Mouse (Mus musculus): ENCODE results near the gene Ugt1a1.
A peak's percentile ranks its signal among the peaks of the same experiment; 100 is the strongest.

Ugt1a1 gene

GRCm38 (mm10) chr1:88235046-88235893 is 23.5 kb downstream of the Ugt1a1 start:
- no peak for DNase-seq

GRCm38 (mm10) chr1:88235894-88236415 is 24.2 kb downstream of the Ugt1a1 start:
- DNase-seq = no peak

GRCm38 (mm10) chr1:88237311-88237710 is 25.6 kb downstream of the Ugt1a1 start:
- DNase-seq = peak; percentile 52

- DNase-seq = no peak
These were observed 27.0 kb downstream of the Ugt1a1 start for GRCm38 (mm10) chr1:88238771-88239170.

GRCm38 (mm10) chr1:88240072-88240471 is 28.3 kb downstream of the Ugt1a1 start:
- DNase-seq = no peak

- DNase-seq = no peak
These were observed 28.8 kb downstream of the Ugt1a1 start for GRCm38 (mm10) chr1:88240579-88240978.

- no peak for DNase-seq
These were observed 32.1 kb downstream of the Ugt1a1 start for GRCm38 (mm10) chr1:88243861-88244260.

GRCm38 (mm10) chr1:88245881-88246280 is 34.1 kb downstream of the Ugt1a1 start:
- DNase-seq = no peak

GRCm38 (mm10) chr1:88246386-88246785 is 34.6 kb downstream of the Ugt1a1 start:
- no peak for DNase-seq

- DNase-seq = no peak
These were observed 35.9 kb downstream of the Ugt1a1 start for GRCm38 (mm10) chr1:88247660-88248059.

GRCm38 (mm10) chr1:88248658-88249057 is 36.9 kb downstream of the Ugt1a1 start:
- no peak for DNase-seq

- DNase-seq = no peak
These were observed 37.8 kb downstream of the Ugt1a1 start for GRCm38 (mm10) chr1:88249596-88249995.

GRCm38 (mm10) chr1:88250023-88250422 is 38.3 kb downstream of the Ugt1a1 start:
- DNase-seq = no peak

GRCm38 (mm10) chr1:88253106-88253505 is 41.3 kb downstream of the Ugt1a1 start:
- no peak for DNase-seq

GRCm38 (mm10) chr1:88253540-88253939 is 41.8 kb downstream of the Ugt1a1 start:
- DNase-seq = no peak

GRCm38 (mm10) chr1:88254793-88255465 is 43.2 kb downstream of the Ugt1a1 start:
- no peak for DNase-seq

- no peak for DNase-seq
These were observed 43.7 kb downstream of the Ugt1a1 start for GRCm38 (mm10) chr1:88255466-88255857.

GRCm38 (mm10) chr1:88255989-88256754 is 44.4 kb downstream of the Ugt1a1 start:
- no peak for DNase-seq

- no peak for DNase-seq
These were observed 45.3 kb downstream of the Ugt1a1 start for GRCm38 (mm10) chr1:88256886-88257663.

- DNase-seq = no peak
These were observed 45.9 kb downstream of the Ugt1a1 start for GRCm38 (mm10) chr1:88257681-88258080.

GRCm38 (mm10) chr1:88258361-88258760 is 46.6 kb downstream of the Ugt1a1 start:
- no peak for DNase-seq

GRCm38 (mm10) chr1:88258881-88259642 is 47.3 kb downstream of the Ugt1a1 start:
- DNase-seq = peak; percentile 25

Measured in lung, postnatal 10 days (tissue).